Mouse (Mus musculus): ENCODE measurements at regions not wholly inside any gene's neighbourhood (a gene's known extent, or its start where the extent isn't known, plus 50 kb on each side); places are given as distances from the start of the nearest gene placed in this dataset.
A peak's percentile ranks its signal among the peaks of the same experiment; 100 is the strongest.

GRCm38 (mm10) chr16:95845323-95845860 is 143.5 kb downstream of the Ets2 start:
- no peak for DNase-seq (ENCODE audit: low read depth in 2 of 2, low spot score in 2 of 2)

- no peak for DNase-seq (ENCODE audit: low read depth in 2 of 2, low spot score in 2 of 2)
Observed at GRCm38 (mm10) chr16:95844691-95845090, 142.8 kb downstream of the Ets2 start.

GRCm38 (mm10) chr16:95842766-95843165 is 140.9 kb downstream of the Ets2 start:
- no peak for DNase-seq (ENCODE audit: low read depth in 2 of 2, low spot score in 2 of 2)

- DNase-seq (ENCODE audit: low read depth in 2 of 2, low spot score in 2 of 2), result no peak
Observed at GRCm38 (mm10) chr16:95839512-95840253, 137.8 kb downstream of the Ets2 start.

- no peak for DNase-seq (ENCODE audit: low read depth in 2 of 2, low spot score in 2 of 2)
Observed at GRCm38 (mm10) chr16:95838886-95839430, 137.1 kb downstream of the Ets2 start.

- no peak for DNase-seq (ENCODE audit: low read depth in 2 of 2, low spot score in 2 of 2)
Observed at GRCm38 (mm10) chr16:95838478-95838846, 136.6 kb downstream of the Ets2 start.

GRCm38 (mm10) chr16:95837723-95838477 is 136.0 kb downstream of the Ets2 start:
- DNase-seq (ENCODE audit: low read depth in 2 of 2, low spot score in 2 of 2), result no peak

- DNase-seq (ENCODE audit: low read depth in 2 of 2, low spot score in 2 of 2), result no peak
Observed at GRCm38 (mm10) chr16:95835941-95836340, 134.1 kb downstream of the Ets2 start.

GRCm38 (mm10) chr16:95834556-95835288 is 132.8 kb downstream of the Ets2 start:
- DNase-seq (ENCODE audit: low read depth in 2 of 2, low spot score in 2 of 2), result no peak

- DNase-seq (ENCODE audit: low read depth in 2 of 2, low spot score in 2 of 2), result no peak
Observed at GRCm38 (mm10) chr16:95833455-95833854, 131.6 kb downstream of the Ets2 start.

GRCm38 (mm10) chr16:95832346-95832739 is 130.5 kb downstream of the Ets2 start:
- no peak for DNase-seq (ENCODE audit: low read depth in 2 of 2, low spot score in 2 of 2)

GRCm38 (mm10) chr16:95831566-95832345 is 129.9 kb downstream of the Ets2 start:
- no peak for DNase-seq (ENCODE audit: low read depth in 2 of 2, low spot score in 2 of 2)

GRCm38 (mm10) chr16:95827402-95827737 is 125.5 kb downstream of the Ets2 start:
- peak in 1 of 2 experiments; percentile 69 for DNase-seq (ENCODE audit: low read depth in 2 of 2, low spot score in 2 of 2)

- peak in 1 of 2 experiments; percentile 56 for DNase-seq (ENCODE audit: low read depth in 2 of 2, low spot score in 2 of 2)
Observed at GRCm38 (mm10) chr16:95826681-95827401, 125.0 kb downstream of the Ets2 start.

GRCm38 (mm10) chr16:95825723-95826122 is 123.8 kb downstream of the Ets2 start:
- DNase-seq (ENCODE audit: low read depth in 2 of 2, low spot score in 2 of 2), result no peak

GRCm38 (mm10) chr16:95824720-95825534 is 123.1 kb downstream of the Ets2 start:
- DNase-seq (ENCODE audit: low read depth in 2 of 2, low spot score in 2 of 2), result no peak

GRCm38 (mm10) chr16:95823803-95824202 is 121.9 kb downstream of the Ets2 start:
- DNase-seq (ENCODE audit: low read depth in 2 of 2, low spot score in 2 of 2), result no peak

GRCm38 (mm10) chr16:95821080-95821479 is 119.2 kb downstream of the Ets2 start:
- DNase-seq (ENCODE audit: low read depth in 2 of 2, low spot score in 2 of 2), result peak; percentile 20 to 28

- DNase-seq (ENCODE audit: low read depth in 2 of 2, low spot score in 2 of 2), result peak in 1 of 2 experiments; percentile 16
Observed at GRCm38 (mm10) chr16:95820606-95821005, 118.7 kb downstream of the Ets2 start.

Data from CD8-positive naive resting alpha-beta T cell, adult 2 months (primary cell).